ENCODE assay signal across 20 mouse cellular contexts in genomic region chr16:89812891-89813290, GRCm38 (mm10).
A peak's percentile ranks its signal among the peaks of the same experiment; 100 is the strongest.
DNase-seq lines count a peak whose midpoint lies in the region; TF ChIP-seq lines count a peak whose summit lies in the region.
"Had no signal": no experiment of that assay in that cellular context is flagged by ENCODE, and none has a peak within 500 bp of the region (broad histone marks: within the 10 kb centered on the region; RNA-seq: fewer than 3 reads in every experiment).

No protein-coding gene starts in this region.

- WGBS in thymus, adult 2 months, result 51% methylated on average over 12 of the region's 12 CpGs

- H3K4me3 ChIP-seq in left cerebral cortex, adult 2 months, result no peak overlapping the region
- no peak overlapping the region for H3K4me3 ChIP-seq in thymus, adult 2 months (ENCODE audit: control insufficient read depth, insufficient read depth, low read length)
- H3K4me3 ChIP-seq: embryonic facial prominence, embryonic 12.5 days; forebrain, embryonic 13.5 days; forebrain, embryonic 15.5 days had no signal

- no peak for TF ChIP-seq CTCF in left cerebral cortex, adult 2 months (IDR thresholded peaks at IDR 0.05)
- no peak for TF ChIP-seq CTCF in thymus, adult 2 months (IDR thresholded peaks at IDR 0.05; ENCODE audit: borderline replicate concordance, control insufficient read depth, extremely low read depth, insufficient read depth, low read length, poor library complexity)

- TF ChIP-seq POLR2A in thymus, adult 2 months (IDR thresholded peaks at IDR 0.05; ENCODE audit: control insufficient read depth, extremely low read depth, insufficient read depth, low read length, poor library complexity), result no peak

- no peak for DNase-seq in left cerebral cortex, adult 2 months (ENCODE audit: extremely low spot score in 1 of 2, low spot score in 2 of 2)
- no peak for DNase-seq in left cerebral cortex, postnatal 25 days (ENCODE audit: low spot score in 2 of 2)
- peak; percentile 56 for DNase-seq in thymus, postnatal 0 days (ENCODE audit: low spot score)
- no peak for DNase-seq in thymus, postnatal 10 days (ENCODE audit: low spot score in 2 of 2)
- DNase-seq in thymus, postnatal 4 days, result peak; percentile 40
- DNase-seq in thymus, adult 2 months, result no peak
- no peak for DNase-seq in heart, adult 18-20 months
- DNase-seq: adrenal gland, adult 2 months; adrenal gland, postnatal 10 days; adrenal gland, postnatal 25 days; cerebellum, adult 11 months; cerebellum, adult 18-20 months; cerebellum, adult 8-10 months; cerebellum, adult 9-11 months; cerebellum, postnatal 14 days; cerebellum, postnatal 36 days; embryo, embryonic 11 days had no signal

- H3K4me1 ChIP-seq in thymus, adult 2 months (replicated peaks; ENCODE audit: control insufficient read depth, insufficient read depth, low read length), result peaks cover 5% of the 10 kb centered on the region; the same call in 1 of the 2 replicates

- H3K27ac ChIP-seq in left cerebral cortex, adult 2 months, result 0 out of 2 replicates have a peak overlapping the region, but pooled peaks have one; percentile 24
- H3K27ac ChIP-seq in thymus, adult 2 months (ENCODE audit: control insufficient read depth, insufficient read depth, low read length), result no peak overlapping the region
- H3K27ac ChIP-seq: embryonic facial prominence, embryonic 12.5 days; forebrain, embryonic 13.5 days; forebrain, embryonic 15.5 days had no signal

- H3K36me3 ChIP-seq in thymus, adult 2 months (ENCODE audit: control insufficient read depth, insufficient read depth, low read length), result no peaks in the 10 kb centered on the region

- H3K27me3 ChIP-seq in thymus, adult 2 months (ENCODE audit: control insufficient read depth, insufficient read depth, low read length), result no peaks in the 10 kb centered on the region
- H3K27me3 ChIP-seq: forebrain, embryonic 13.5 days; forebrain, embryonic 15.5 days had no signal

- intact Hi-C loops in left cerebral cortex, adult 2 months (cut with DNase I), result no loop called here
- intact Hi-C loops in left cerebral cortex, postnatal 25 days (cut with DNase I), result no loop called here

Comparison
In these comparisons a context has a peak if more than half of its experiments do, and no peak if none do; other contexts are left out.
1. DNase-seq: peak in thymus, postnatal 0 days (single experiment) and thymus, postnatal 4 days (single experiment); none in left cerebral cortex, adult 2 months (0 of 2), left cerebral cortex, postnatal 25 days (0 of 2), thymus, postnatal 10 days (0 of 2), thymus, adult 2 months (single experiment) and heart, adult 18-20 months (0 of 2).